Mouse (Mus musculus) gastrocnemius, postnatal 25 days (tissue): ENCODE measurements around the gene Hao1. TPM values are rescaled to one million over a fixed set of nuclear protein-coding genes. Genes with fewer than 3 reads are reported as not detected.

Source experiments
- DNase-seq: peaks from one replicate; pipeline ENCODE4 v3.0.0; 2022
- total RNA-seq, 2 experiments: library from RNA; stranded (reverse); gene quantifications; 1 replicate in 1 of 2; 2 replicates in 1 of 2; pipeline ENCODE4 v1.2.3; 2021

Gene Hao1
- total RNA-seq, 2 experiments from 2014 or later, result not detected

- no peak for DNase-seq
Measured at GRCm38 (mm10) chr2:134465132-134465531, 89.0 kb downstream of the Hao1 start.

- DNase-seq, result no peak
Measured at GRCm38 (mm10) chr2:134462321-134462720, 91.8 kb downstream of the Hao1 start.

- DNase-seq, result no peak
Measured at GRCm38 (mm10) chr2:134460831-134461230, 93.3 kb downstream of the Hao1 start.

GRCm38 (mm10) chr2:134456065-134456505 lies 98.1 kb downstream of the Hao1 start:
- DNase-seq, result no peak

GRCm38 (mm10) chr2:134452748-134453147 lies 101.4 kb downstream of the Hao1 start:
- no peak for DNase-seq

GRCm38 (mm10) chr2:134450976-134451375 lies 103.2 kb downstream of the Hao1 start:
- no peak for DNase-seq

Other genes starting within 250 kb of the Hao1 start
- gene Tmx4, start 89.8 kb upstream of the Hao1 start, total RNA-seq, result 10 to 100 TPM; 11.5 to 13.6 TPM
- 1 to 10 TPM; 1.5 to 1.8 TPM for gene Plcb1, start 231.7 kb upstream of the Hao1 start, total RNA-seq